Mouse (Mus musculus) stomach, postnatal 0 days (tissue): ENCODE data around the gene Ncoa3.

Source experiments
- CTCF ChIP-seq: IDR thresholded peaks from 2 replicates; pipeline ENCODE4 v1.5.1; 2016; ENCODE audit warnings: antibody characterized with exemption, low read depth, mild to moderate bottlenecking, moderate library complexity
- EP300 ChIP-seq: optimal IDR thresholded peaks from 2 replicates; pipeline ENCODE3; 2016; ENCODE audit warnings: antibody characterized with exemption

DNA sequence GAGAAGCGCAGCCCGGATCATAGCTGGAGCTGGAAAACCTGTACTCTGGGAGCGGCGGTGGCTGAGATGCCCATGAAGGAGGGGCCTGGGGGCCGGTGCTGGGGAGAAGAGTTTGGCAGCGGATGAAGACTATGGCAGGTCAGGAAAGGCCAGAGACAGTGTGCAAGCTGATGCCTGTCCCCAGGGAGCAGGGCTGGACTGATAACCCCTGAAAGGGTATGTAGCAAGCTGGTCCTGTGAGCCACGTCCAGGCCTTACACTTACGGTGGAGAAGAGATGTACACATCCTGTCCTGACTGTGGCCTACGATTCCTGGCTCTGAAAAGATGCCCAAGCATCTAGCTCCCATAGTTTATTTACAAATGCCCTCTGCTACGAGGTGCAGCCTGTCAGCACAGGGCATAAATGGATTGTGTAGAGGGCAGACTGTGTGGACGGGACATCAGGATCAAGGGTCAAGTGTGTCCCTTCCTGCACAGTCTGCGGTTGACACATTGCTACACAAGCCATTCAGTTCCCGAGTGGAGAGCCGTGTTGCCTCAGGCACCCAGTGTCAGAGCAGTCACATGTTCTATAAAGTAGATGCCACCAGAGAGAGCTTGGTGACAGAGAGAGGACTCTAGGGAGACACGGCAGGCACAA lies 106.0 kb downstream of the Ncoa3 start:
- TF ChIP-seq CTCF (no peak), EP300 (no peak)
